Mouse (Mus musculus) central nervous system, embryonic 18 days (tissue): ENCODE measurements around the gene Pacsin1. TPM values are rescaled to one million over a fixed set of nuclear protein-coding genes. Genes with fewer than 3 reads are reported as not detected.

Experiments used
- polyA plus RNA-seq: library from polyadenylated mRNA; depleted of rRNA; stranded (reverse); fragments of >200 nt; gene quantifications from 2 replicates; pipeline ENCODE4 v1.2.3, GENCODE M21; 2012; rRNA removed

The Pacsin1 gene
- polyA plus RNA-seq = 34.8 and 41.1 TPM in 2 replicates

GRCm38 (mm10) chr17:27655089-27656010 is at the start of gene Pacsin1:
TSS of gene Pacsin1 (plus strand) at chr17:27655509.

GRCm38 (mm10) chr17:27623360-27624326 is 31.7 kb upstream of the Pacsin1 start, which contains the start of gene Nudt3:
TSS of gene Nudt3 (minus strand) at chr17:27623495.

GRCm38 (mm10) chr17:27634871-27635574 is 20.3 kb upstream of the Pacsin1 start, which contains the start of gene RPS10-NUDT3:
TSS of gene RPS10-NUDT3 (minus strand) at chr17:27635222.

GRCm38 (mm10) chr17:27636132-27637020 is 18.9 kb upstream of the Pacsin1 start, which contains the start of gene Rps10:
TSS of gene Rps10 (minus strand) at chr17:27636669.

GRCm38 (mm10) chr17:27728770-27729169 is 73.5 kb downstream of the Pacsin1 start, which contains the start of gene Spdef:
TSS of gene Spdef (minus strand) at chr17:27728955.

Other genes starting within 250 kb of the Pacsin1 start
- 16.5 and 19.8 TPM in 2 replicates for gene Grm4, start 134.1 kb upstream of the Pacsin1 start, polyA plus RNA-seq
- 77.0 and 80.0 TPM in 2 replicates for gene Hmga1, start 99.0 kb upstream of the Pacsin1 start, polyA plus RNA-seq
- gene AI413582, start 89.8 kb upstream of the Pacsin1 start, polyA plus RNA-seq = 71.1 and 77.5 TPM in 2 replicates
- 343 and 362 TPM in 2 replicates for gene Nudt3, start 32.0 kb upstream of the Pacsin1 start, polyA plus RNA-seq
- gene RPS10-NUDT3, start 20.3 kb upstream of the Pacsin1 start, polyA plus RNA-seq = 0.14 and 0.29 TPM in 2 replicates
- gene Rps10, start 18.8 kb upstream of the Pacsin1 start, polyA plus RNA-seq = 873 and 890 TPM in 2 replicates
- 2.0 and 2.1 TPM in 2 replicates for gene Spdef, start 73.4 kb downstream of the Pacsin1 start, polyA plus RNA-seq
- 52.0 and 53.4 TPM in 2 replicates for gene D17Wsu92e, start 165.1 kb downstream of the Pacsin1 start, polyA plus RNA-seq
- gene Snrpc, start 182.6 kb downstream of the Pacsin1 start, polyA plus RNA-seq = 145 and 156 TPM in 2 replicates
- gene Uhrf1bp1, start 200.9 kb downstream of the Pacsin1 start, polyA plus RNA-seq = 12.8 and 13.1 TPM in 2 replicates